Mouse (Mus musculus) CH12.LX (cell line): ENCODE measurements around the gene Stx8.

Source experiments
- CHD2 ChIP-seq: IDR thresholded peaks from 2 replicates; pipeline ENCODE4 v1.6.1; 2011; ENCODE audit warnings: low read length, improper control_type of control experiment
- CTCF ChIP-seq, 2 experiments: IDR thresholded peaks in 1 of 2; conservative IDR thresholded peaks in 1 of 2; 2 replicates each; pipeline ENCODE4 v1.5.1; 2011 to 2012; ENCODE audit warnings: low read depth in 2 of 2, low read length in 2 of 2, improper control_type of control experiment in 1 of 2, inconsistent platforms in 1 of 2, mild to moderate bottlenecking in 1 of 2, moderate library complexity in 1 of 2
- ELF1 ChIP-seq: IDR thresholded peaks from 2 replicates; pipeline ENCODE4 v1.6.1; 2014; ENCODE audit warnings: low read depth, mild to moderate bottlenecking, inconsistent platforms, low read length, improper control_type of control experiment
- EP300 ChIP-seq: IDR thresholded peaks from 2 replicates; pipeline ENCODE4 v1.6.1; 2011; ENCODE audit warnings: low read length, improper control_type of control experiment
- JUND ChIP-seq: conservative IDR thresholded peaks from 2 replicates; pipeline ENCODE4 v1.6.1; 2011; ENCODE audit warnings: low read depth, low read length, improper control_type of control experiment
- MAX ChIP-seq: IDR thresholded peaks from 2 replicates; pipeline ENCODE4 v1.6.1; 2011; ENCODE audit warnings: low read length, improper control_type of control experiment
- NELFE ChIP-seq: IDR thresholded peaks from 2 replicates; pipeline ENCODE4 v1.6.1; 2011; ENCODE audit warnings: low read depth, low read length, improper control_type of control experiment
- POLR2A ChIP-seq: IDR thresholded peaks from 2 replicates; pipeline ENCODE4 v1.6.1; 2011; ENCODE audit warnings: low read depth, mild to moderate bottlenecking, improper control_type of control experiment, low read length
- POLR2AphosphoS2 ChIP-seq: IDR thresholded peaks from 2 replicates; pipeline ENCODE4 v1.6.1; 2011; ENCODE audit warnings: low read depth, low read length, improper control_type of control experiment
- SIN3A ChIP-seq: IDR thresholded peaks from 2 replicates; pipeline ENCODE4 v1.6.1; 2012; ENCODE audit warnings: low read length, improper control_type of control experiment, inconsistent platforms
- TBP ChIP-seq: conservative IDR thresholded peaks from 2 replicates; pipeline ENCODE4 v1.6.1; 2011; ENCODE audit warnings: low read depth, low read length, improper control_type of control experiment
- UBTF ChIP-seq: IDR thresholded peaks from 2 replicates; pipeline ENCODE4 v1.6.1; 2012; ENCODE audit warnings: low read depth, mild to moderate bottlenecking, inconsistent platforms, low read length, improper control_type of control experiment, moderate library complexity
- ZNF384 ChIP-seq: IDR thresholded peaks from 2 replicates; pipeline ENCODE4 v1.6.1; 2012; ENCODE audit warnings: low read depth, low read length, improper control_type of control experiment, inconsistent platforms

- TF ChIP-seq MAX (no peak), CTCF (conservative IDR thresholded peaks at IDR 0.05 in 1 of 2, IDR thresholded peaks at IDR 0.05 in 1 of 2; ENCODE audit: low read depth in 2 of 2, low read length in 2 of 2) (no peak), CHD2 (no peak), ELF1 (no peak), POLR2A (no peak), JUND (no peak), EP300 (no peak), UBTF (no peak), POLR2AphosphoS2 (no peak), NELFE (no peak), ZNF384 (no peak), SIN3A (no peak), TBP (no peak)
Observed at GRCm38 (mm10) chr11:68144235-68145065, 178.5 kb downstream of the Stx8 start.
